In genomic region chr7:16045538-16045937, GRCm38 (mm10) we compare ENCODE assay signal across 8 mouse cellular contexts. TPM values are rescaled to one million over a fixed set of nuclear protein-coding genes. Genes with fewer than 3 reads are reported as not detected.
DNase-seq lines count a peak whose midpoint lies in the region; ATAC-seq and TF ChIP-seq lines count a peak whose summit lies in the region.

No protein-coding gene starts in this region.

- H3K79me2 ChIP-seq in heart, adult 2 months (replicated peaks; ENCODE audit: control insufficient read depth, insufficient read depth, low read length), result peaks cover 5% of the 10 kb centered on the region; the same call in 1 of the 2 replicates

- H3K9ac ChIP-seq in heart, adult 2 months (ENCODE audit: low read depth, low read length), result no peak overlapping the region; the same call in 1 of the 2 replicates
- H3K9ac ChIP-seq in liver, embryonic 13.5 days, result peak overlapping the region; percentile 95

- intact Hi-C loops in heart, adult 2 months (cut with DNase I), result loop anchor here (5.0 kb wide), 1 partner anchor 123 kb away; the partner anchor contains the start of gene Selenow

- no peak for TF ChIP-seq POLR2A in heart, adult 2 months (IDR thresholded peaks at IDR 0.05; ENCODE audit: insufficient read depth, low read depth, low read length)

- peak overlapping the region; percentile 96 for H3K27ac ChIP-seq in heart, adult 2 months
- H3K27ac ChIP-seq in forebrain, embryonic 10.5 days, result peak overlapping the region; percentile 99
- H3K27ac ChIP-seq in liver, embryonic 13.5 days, result peak overlapping the region; percentile 93

- peak overlapping the region; percentile 11; the same call in 1 of the 2 replicates for H3K4me3 ChIP-seq in heart, adult 2 months
- peak overlapping the region; percentile 97 for H3K4me3 ChIP-seq in forebrain, embryonic 10.5 days
- peak overlapping the region; percentile 93 for H3K4me3 ChIP-seq in liver, embryonic 13.5 days (replicated peaks)

- no peak for TF ChIP-seq CTCF in heart, adult 2 months (IDR thresholded peaks at IDR 0.05)

- 26% methylated on average over 2 of the region's 2 CpGs for WGBS in heart, adult 2 months
- WGBS in forebrain, embryonic 10.5 days, result 69% methylated on average over 2 of the region's 2 CpGs
- WGBS in liver, embryonic 13.5 days (ENCODE audit: insufficient replicate concordance), result 38% methylated on average over 2 of the region's 2 CpGs

- DNase-seq in heart, adult 2 months, result peak in 1 of 2 experiments; percentile 33
- no peak for DNase-seq in heart, postnatal 4 days
- DNase-seq in A20 (ENCODE audit: low read depth, low spot score), result peak; percentile 44
- DNase-seq in forebrain, embryonic 10.5 days (ENCODE audit: extremely low spot score, low spot score), result no peak
- DNase-seq in liver, embryonic 13.5 days, result no peak
- no peak for DNase-seq in adrenal gland, postnatal 4 days (ENCODE audit: low spot score in 2 of 2)
- DNase-seq in spleen, postnatal 10 days (ENCODE audit: low spot score in 2 of 2), result no peak
- no peak for DNase-seq in spleen, postnatal 14 days (ENCODE audit: low spot score in 2 of 2)

- H3K9me3 ChIP-seq in forebrain, embryonic 10.5 days, result 0 out of 2 replicates have a peak, but pooled peaks cover 3% of the 10 kb centered on the region
- no peaks in the 10 kb centered on the region for H3K9me3 ChIP-seq in liver, embryonic 13.5 days (replicated peaks)

- no peak for TF ChIP-seq EP300 in heart, adult 2 months (IDR thresholded peaks at IDR 0.05; ENCODE audit: insufficient read depth, low read depth, low read length)

- peak overlapping the region; percentile 100 for H3K4me2 ChIP-seq in liver, embryonic 13.5 days

- no peak for ATAC-seq in liver, embryonic 13.5 days (ENCODE audit: low read depth)

- no peaks in the 10 kb centered on the region for H3K27me3 ChIP-seq in heart, adult 2 months (ENCODE audit: control insufficient read depth, insufficient read depth, low read length)
- H3K27me3 ChIP-seq in forebrain, embryonic 10.5 days (ENCODE audit: poor library complexity, severe bottlenecking), result no peaks in the 10 kb centered on the region
- no peaks in the 10 kb centered on the region for H3K27me3 ChIP-seq in liver, embryonic 13.5 days

- H3K36me3 ChIP-seq in heart, adult 2 months (ENCODE audit: control insufficient read depth, insufficient read depth, low read length), result no peaks in the 10 kb centered on the region; the same call in 1 of the 2 replicates
- H3K36me3 ChIP-seq in forebrain, embryonic 10.5 days (replicated peaks), result peaks cover 15% of the 10 kb centered on the region
- H3K36me3 ChIP-seq in liver, embryonic 13.5 days, result peaks cover 3% of the 10 kb centered on the region; the same call in 1 of the 2 replicates

- H3K4me1 ChIP-seq in heart, adult 2 months (ENCODE audit: control insufficient read depth, insufficient read depth, low read length), result peaks cover 37% of the 10 kb centered on the region
- H3K4me1 ChIP-seq in forebrain, embryonic 10.5 days, result peaks cover 59% of the 10 kb centered on the region
- peaks cover 85% of the 10 kb centered on the region for H3K4me1 ChIP-seq in liver, embryonic 13.5 days (replicated peaks)

RNA-seq across cellular contexts. Expression of gene Bicra, which starts 2.2 kb away (rescaled TPM):
- total RNA-seq in heart, adult 2 months (2021), result 1 to 10 TPM; 5.8 to 7.5 TPM
- polyA plus RNA-seq in heart, adult 2 months (2012; rRNA removed), result 5.9 and 8.4 TPM in 2 replicates
- 1 to 10 TPM; 7.6 to 7.8 TPM for total RNA-seq in heart, postnatal 4 days (2021)
- 7.0 and 7.7 TPM in 2 replicates for polyA plus RNA-seq in forebrain, embryonic 10.5 days (2016; fragmentation: Nextera tagmentation; extraction: Ambion mirVana)
- polyA plus RNA-seq in liver, embryonic 13.5 days (2015; fragmentation: Nextera tagmentation; extraction: Ambion mirVana), result 1.4 TPM in 2 replicates
- total RNA-seq in adrenal gland, postnatal 4 days (2021), result 10 to 100 TPM; 14.4 to 14.6 TPM

RNA-seq across cellular contexts. Expression of gene Zfp541, which starts 16.1 kb away (rescaled TPM):
- not detected for total RNA-seq in heart, adult 2 months (2021)
- polyA plus RNA-seq in heart, adult 2 months (2012; rRNA removed), result 0.02 and 0.03 TPM in 2 replicates
- not detected for total RNA-seq in heart, postnatal 4 days (2021)
- 0.10 TPM in 1 of 2 replicates, not detected in the other for polyA plus RNA-seq in forebrain, embryonic 10.5 days (2016; fragmentation: Nextera tagmentation; extraction: Ambion mirVana)
- polyA plus RNA-seq in liver, embryonic 13.5 days (2015; fragmentation: Nextera tagmentation; extraction: Ambion mirVana), result 0.02 TPM in 1 of 2 replicates, not detected in the other
- under 1 TPM; 0.22 to 0.23 TPM for total RNA-seq in adrenal gland, postnatal 4 days (2021)

RNA-seq across cellular contexts. Expression of gene Napa, which starts 52.7 kb away (rescaled TPM):
- 10 to 100 TPM; 74.0 to 95.3 TPM for total RNA-seq in heart, adult 2 months (2021)
- 147 and 165 TPM in 2 replicates for polyA plus RNA-seq in heart, adult 2 months (2012; rRNA removed)
- total RNA-seq in heart, postnatal 4 days (2021), result 100 to 1,000 TPM in 1 of 2 experiments, 10 to 100 TPM in 1; 90.4 to 104 TPM
- polyA plus RNA-seq in forebrain, embryonic 10.5 days (2016; fragmentation: Nextera tagmentation; extraction: Ambion mirVana), result 169 and 171 TPM in 2 replicates
- 159 and 165 TPM in 2 replicates for polyA plus RNA-seq in liver, embryonic 13.5 days (2015; fragmentation: Nextera tagmentation; extraction: Ambion mirVana)
- total RNA-seq in adrenal gland, postnatal 4 days (2021), result 100 to 1,000 TPM; 130 to 136 TPM

Comparison
In these comparisons a context has a peak if more than half of its experiments do, and no peak if none do; other contexts are left out.
1. H3K4me3 ChIP-seq: peak in every context shown above with its lines; median percentile 97 in forebrain, embryonic 10.5 days; 93 in liver, embryonic 13.5 days; 11 in heart, adult 2 months.